Mouse (Mus musculus): Measurements from ENCODE around the gene Tex2. TPM values are rescaled to one million over a fixed set of nuclear protein-coding genes. Genes with fewer than 3 reads are reported as not detected.

Gene Tex2
- polyA plus RNA-seq, 1 experiment, result 33.0 TPM

- Histone ChIP-seq H3K27ac (ENCODE audit: insufficient read depth, low read depth, low read length) (no peak overlapping the region), H3K4me3 (ENCODE audit: insufficient read depth, low read depth, low read length) (no peak overlapping the region), H3K4me1 (ENCODE audit: control insufficient read depth, insufficient read depth, low read length) (peaks cover 6% of the 10 kb centered on the region), H3K27me3 (replicated peaks; ENCODE audit: control insufficient read depth, insufficient read depth, low read length) (no peaks in the 10 kb centered on the region), H3K36me3 (ENCODE audit: control insufficient read depth, insufficient read depth, low read length) (no peaks in the 10 kb centered on the region)
- WGBS, result 48% methylated on average over 5 of the region's 5 CpGs
- no peak for DNase-seq
- no peak for TF ChIP-seq POLR2A (IDR thresholded peaks at IDR 0.05; ENCODE audit: low read depth, low read length)
- TF ChIP-seq CTCF (conservative IDR thresholded peaks at IDR 0.05; ENCODE audit: insufficient read depth, insufficient read length, low read depth, low read length), result no peak
Measured at GRCm38 (mm10) chr11:106606042-106606441, 7.2 kb downstream of the Tex2 start.

- H3K27ac ChIP-seq (ENCODE audit: insufficient read depth, low read depth, low read length), result peak overlapping the region; percentile 26; the same call in 1 of the 2 replicates
- H3K36me3 ChIP-seq (ENCODE audit: control insufficient read depth, insufficient read depth, low read length), result no peaks in the 10 kb centered on the region
- no peak for TF ChIP-seq CTCF (conservative IDR thresholded peaks at IDR 0.05; ENCODE audit: insufficient read depth, insufficient read length, low read depth, low read length)
- no peak for TF ChIP-seq POLR2A (IDR thresholded peaks at IDR 0.05; ENCODE audit: low read depth, low read length)
- H3K27me3 ChIP-seq (replicated peaks; ENCODE audit: control insufficient read depth, insufficient read depth, low read length), result no peaks in the 10 kb centered on the region
- WGBS, result 78% methylated on average over 11 of the region's 11 CpGs
- DNase-seq, result no peak
- H3K4me3 ChIP-seq (ENCODE audit: insufficient read depth, low read depth, low read length), result no peak overlapping the region
- H3K4me1 ChIP-seq (ENCODE audit: control insufficient read depth, insufficient read depth, low read length), result peaks cover 6% of the 10 kb centered on the region
Measured at GRCm38 (mm10) chr11:106603230-106603629, 10.0 kb downstream of the Tex2 start.

GRCm38 (mm10) chr11:106600124-106600523, 13.1 kb downstream of the Tex2 start:
- no peaks in the 10 kb centered on the region for H3K27me3 ChIP-seq (replicated peaks; ENCODE audit: control insufficient read depth, insufficient read depth, low read length)
- H3K4me1 ChIP-seq (ENCODE audit: control insufficient read depth, insufficient read depth, low read length), result peaks cover 4% of the 10 kb centered on the region
- no peak overlapping the region for H3K27ac ChIP-seq (ENCODE audit: insufficient read depth, low read depth, low read length)
- no peaks in the 10 kb centered on the region for H3K36me3 ChIP-seq (ENCODE audit: control insufficient read depth, insufficient read depth, low read length)
- TF ChIP-seq CTCF (conservative IDR thresholded peaks at IDR 0.05; ENCODE audit: insufficient read depth, insufficient read length, low read depth, low read length) (no peak), POLR2A (IDR thresholded peaks at IDR 0.05; ENCODE audit: low read depth, low read length) (no peak)
- WGBS, result 95% methylated on average over 5 of the region's 5 CpGs
- H3K4me3 ChIP-seq (ENCODE audit: insufficient read depth, low read depth, low read length), result no peak overlapping the region
- DNase-seq, result no peak

- peaks cover 4% of the 10 kb centered on the region for H3K4me1 ChIP-seq (ENCODE audit: control insufficient read depth, insufficient read depth, low read length)
- TF ChIP-seq POLR2A (IDR thresholded peaks at IDR 0.05; ENCODE audit: low read depth, low read length), result no peak
- no peaks in the 10 kb centered on the region for H3K27me3 ChIP-seq (replicated peaks; ENCODE audit: control insufficient read depth, insufficient read depth, low read length)
- H3K27ac ChIP-seq (ENCODE audit: insufficient read depth, low read depth, low read length), result no peak overlapping the region
- WGBS, result 47% methylated on average over 7 of the region's 7 CpGs
- no peak for DNase-seq
- no peak overlapping the region for H3K4me3 ChIP-seq (ENCODE audit: insufficient read depth, low read depth, low read length)
- no peaks in the 10 kb centered on the region for H3K36me3 ChIP-seq (ENCODE audit: control insufficient read depth, insufficient read depth, low read length)
Measured at GRCm38 (mm10) chr11:106599345-106599744, 13.9 kb downstream of the Tex2 start.

- Histone ChIP-seq H3K27ac (ENCODE audit: insufficient read depth, low read depth, low read length) (no peak overlapping the region), H3K27me3 (replicated peaks; ENCODE audit: control insufficient read depth, insufficient read depth, low read length) (no peaks in the 10 kb centered on the region), H3K4me1 (ENCODE audit: control insufficient read depth, insufficient read depth, low read length) (peaks cover 2% of the 10 kb centered on the region), H3K4me3 (ENCODE audit: insufficient read depth, low read depth, low read length) (no peak overlapping the region), H3K36me3 (ENCODE audit: control insufficient read depth, insufficient read depth, low read length) (no peaks in the 10 kb centered on the region)
- no peak for DNase-seq
- 65% methylated on average over 6 of the region's 6 CpGs for WGBS
- no peak for TF ChIP-seq POLR2A (IDR thresholded peaks at IDR 0.05; ENCODE audit: low read depth, low read length)
- no peak for TF ChIP-seq CTCF (conservative IDR thresholded peaks at IDR 0.05; ENCODE audit: insufficient read depth, insufficient read length, low read depth, low read length)
Measured at GRCm38 (mm10) chr11:106598339-106598738, 14.9 kb downstream of the Tex2 start.

GRCm38 (mm10) chr11:106597737-106598330, 15.4 kb downstream of the Tex2 start:
- no peak overlapping the region for H3K27ac ChIP-seq (ENCODE audit: insufficient read depth, low read depth, low read length)
- TF ChIP-seq CTCF (conservative IDR thresholded peaks at IDR 0.05; ENCODE audit: insufficient read depth, insufficient read length, low read depth, low read length), result no peak
- TF ChIP-seq POLR2A (IDR thresholded peaks at IDR 0.05; ENCODE audit: low read depth, low read length), result no peak
- no peaks in the 10 kb centered on the region for H3K27me3 ChIP-seq (replicated peaks; ENCODE audit: control insufficient read depth, insufficient read depth, low read length)
- 81% methylated on average over 10 of the region's 10 CpGs for WGBS
- no peak overlapping the region for H3K4me3 ChIP-seq (ENCODE audit: insufficient read depth, low read depth, low read length)
- DNase-seq, result no peak
- H3K4me1 ChIP-seq (ENCODE audit: control insufficient read depth, insufficient read depth, low read length), result no peaks in the 10 kb centered on the region; the same call in 1 of the 2 replicates
- H3K36me3 ChIP-seq (ENCODE audit: control insufficient read depth, insufficient read depth, low read length), result no peaks in the 10 kb centered on the region

GRCm38 (mm10) chr11:106591183-106591582, 22.0 kb downstream of the Tex2 start:
- no peaks in the 10 kb centered on the region for H3K4me1 ChIP-seq (ENCODE audit: control insufficient read depth, insufficient read depth, low read length)
- no peak overlapping the region for H3K4me3 ChIP-seq (ENCODE audit: insufficient read depth, low read depth, low read length)
- DNase-seq, result no peak
- H3K27me3 ChIP-seq (replicated peaks; ENCODE audit: control insufficient read depth, insufficient read depth, low read length), result no peaks in the 10 kb centered on the region
- no peak overlapping the region for H3K27ac ChIP-seq (ENCODE audit: insufficient read depth, low read depth, low read length)
- no peak for TF ChIP-seq CTCF (conservative IDR thresholded peaks at IDR 0.05; ENCODE audit: insufficient read depth, insufficient read length, low read depth, low read length)
- TF ChIP-seq POLR2A (IDR thresholded peaks at IDR 0.05; ENCODE audit: low read depth, low read length), result no peak
- 91% methylated on average over 11 of the region's 11 CpGs for WGBS
- H3K36me3 ChIP-seq (ENCODE audit: control insufficient read depth, insufficient read depth, low read length), result no peaks in the 10 kb centered on the region
